Mouse (Mus musculus) MEL (cell line): ENCODE measurements around the gene Gys1.

Source experiments
- BHLHE40 ChIP-seq: IDR thresholded peaks from 2 replicates; pipeline ENCODE4 v1.6.1; 2012; ENCODE audit warnings: low read depth, mild to moderate bottlenecking, inconsistent platforms, low read length, improper control_type of control experiment, borderline replicate concordance
- CTCF ChIP-seq, 3 experiments: IDR thresholded peaks in 2 of 3; conservative IDR thresholded peaks in 1 of 3; 2 replicates each; pipeline ENCODE4 v1.5.1; 2011 to 2012; ENCODE audit warnings: low read length in 3 of 3, low read depth in 2 of 3, mild to moderate bottlenecking in 2 of 3, improper control_type of control experiment in 1 of 3, inconsistent platforms in 1 of 3, mixed read lengths in 1 of 3, moderate library complexity in 1 of 3; ENCODE audit not compliant: control insufficient read depth in 1 of 3, insufficient read depth in 1 of 3, poor library complexity in 1 of 3, severe bottlenecking in 1 of 3
- EP300 ChIP-seq, 2 experiments: IDR thresholded peaks; 2 replicates each; pipeline ENCODE4 v1.6.1; 2011; ENCODE audit warnings: improper control_type of control experiment in 2 of 2, low read length in 2 of 2, low read depth in 1 of 2, mild to moderate bottlenecking in 1 of 2
- GATA1 ChIP-seq: IDR thresholded peaks from 2 replicates; pipeline ENCODE4 v1.6.1; 2011; ENCODE audit warnings: low read depth, low read length, improper control_type of control experiment
- HCFC1 ChIP-seq: IDR thresholded peaks from 2 replicates; pipeline ENCODE4 v1.6.1; 2012; ENCODE audit warnings: low read depth, mild to moderate bottlenecking, inconsistent platforms, low read length, improper control_type of control experiment, moderate library complexity
- KAT2A ChIP-seq: conservative IDR thresholded peaks from 2 replicates; pipeline ENCODE4 v1.6.1; 2012; ENCODE audit warnings: low read depth, low read length, improper control_type of control experiment, inconsistent platforms
- NRF1 ChIP-seq: IDR thresholded peaks from 2 replicates; pipeline ENCODE4 v1.6.1; 2014; ENCODE audit warnings: low read depth, mild to moderate bottlenecking, inconsistent platforms, low read length, improper control_type of control experiment, moderate library complexity; ENCODE audit not compliant: poor library complexity, insufficient read depth, severe bottlenecking
- TBP ChIP-seq: IDR thresholded peaks from 2 replicates; pipeline ENCODE4 v1.8.0; 2011; ENCODE audit warnings: low read depth, low read length, improper control_type of control experiment
- ZNF384 ChIP-seq: IDR thresholded peaks from 2 replicates; pipeline ENCODE4 v1.6.1; 2012; ENCODE audit warnings: low read depth, mild to moderate bottlenecking, inconsistent platforms, low read length, improper control_type of control experiment

DNA sequence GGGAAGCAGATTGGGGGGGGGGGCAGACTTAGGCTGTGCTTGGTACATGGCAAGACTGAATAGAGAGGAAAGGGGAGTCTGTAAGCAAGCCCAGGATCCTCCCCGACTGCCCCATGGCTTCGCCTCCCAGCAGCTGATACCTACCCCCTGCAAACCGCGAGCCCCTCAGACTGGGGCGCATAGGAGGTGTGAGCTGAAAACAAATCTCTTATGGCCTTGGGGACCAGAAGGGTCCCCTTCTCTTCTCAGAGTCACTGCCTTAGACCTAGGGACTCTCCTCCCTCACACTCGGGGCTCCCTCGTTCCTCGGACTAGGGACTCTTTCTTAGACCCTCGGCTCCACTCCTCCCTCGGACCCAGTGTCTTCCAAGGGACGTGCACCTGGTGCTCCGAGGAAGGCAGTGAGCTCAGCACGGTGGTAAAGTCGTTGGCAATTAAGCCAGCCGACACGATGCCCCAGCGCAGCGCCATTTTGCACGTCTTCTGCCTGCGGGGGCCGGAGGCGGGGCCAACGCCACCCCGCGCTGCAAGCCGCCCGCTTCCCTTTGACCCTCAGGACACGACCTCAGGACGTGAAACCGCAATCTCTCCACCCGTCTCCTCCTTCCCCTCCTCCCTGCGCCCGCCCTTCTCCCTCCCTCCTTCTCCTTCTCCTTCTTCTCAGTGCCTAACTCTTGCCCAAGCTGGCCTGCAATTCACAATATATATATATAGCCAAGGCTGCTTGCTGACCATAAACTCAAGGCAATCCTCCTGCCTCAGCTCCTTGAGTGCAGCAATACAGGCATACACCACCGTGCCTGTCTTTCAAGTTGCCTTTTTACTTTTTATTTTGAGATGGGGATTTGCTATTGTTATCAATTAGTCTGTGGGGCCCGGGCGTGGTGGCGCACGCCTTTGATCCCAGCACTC, 53.9 kb downstream of the Gys1 start, which contains the start of gene Dhdh:
- TF ChIP-seq NRF1 = no peak
- TF ChIP-seq HCFC1 = no peak
- no peak for TF ChIP-seq EP300 (IDR thresholded peaks at IDR 0.05; ENCODE audit: low read depth in 1 of 2, low read length in 2 of 2)
- no peak for TF ChIP-seq KAT2A
- no peak for TF ChIP-seq GATA1
- TF ChIP-seq CTCF (IDR thresholded peaks at IDR 0.05 in 2 of 3, conservative IDR thresholded peaks at IDR 0.05 in 1 of 3; ENCODE audit: control insufficient read depth in 1 of 3, insufficient read depth in 1 of 3, low read depth in 2 of 3, low read length in 3 of 3, poor library complexity in 1 of 3, severe bottlenecking in 1 of 3) = no peak
- TF ChIP-seq ZNF384 = no peak
- TF ChIP-seq TBP = no peak
- no peak for TF ChIP-seq BHLHE40
